Comparison of ENCODE assay signal across 17 mouse cellular contexts in the genomic region with DNA sequence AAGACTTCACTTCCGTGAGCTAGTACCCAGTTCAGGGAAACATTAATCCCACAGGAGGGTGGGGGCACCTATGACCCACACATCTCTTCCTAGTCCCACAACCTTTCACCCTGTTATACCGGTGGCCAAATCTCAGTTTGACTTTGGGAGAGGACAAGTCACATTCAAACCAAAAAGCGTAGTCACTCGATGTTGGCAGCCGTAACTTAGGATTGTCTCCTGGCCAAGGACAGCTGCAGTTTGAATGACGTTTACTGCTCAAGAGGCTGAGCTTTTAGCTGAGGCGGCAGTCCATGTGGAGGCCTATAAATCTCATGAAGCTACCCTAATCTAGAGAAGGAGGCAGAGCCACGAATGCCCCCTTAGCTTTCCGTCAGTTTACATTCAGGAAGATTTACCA.
DNase-seq lines count a peak whose midpoint lies in the region; ATAC-seq lines count a peak whose summit lies in the region.
"Had no signal": no experiment of that assay in that cellular context is flagged by ENCODE, and none has a peak within 500 bp of the region (broad histone marks: within the 10 kb centered on the region; RNA-seq: fewer than 3 reads in every experiment).

No protein-coding gene starts in this region.

- no peaks in the 10 kb centered on the region for H3K4me1 ChIP-seq in hindbrain, embryonic 12.5 days
- H3K4me1 ChIP-seq: embryonic facial prominence, embryonic 12.5 days; limb, embryonic 13.5 days; neural tube, embryonic 12.5 days had no signal

- no peak overlapping the region for H3K27ac ChIP-seq in hindbrain, embryonic 12.5 days
- H3K27ac ChIP-seq: embryonic facial prominence, embryonic 12.5 days; limb, embryonic 13.5 days; macrophage; neural tube, embryonic 12.5 days had no signal

- H3K27me3 ChIP-seq in hindbrain, embryonic 12.5 days, result peaks cover 11% of the 10 kb centered on the region; the same call in 1 of the 2 replicates
- H3K27me3 ChIP-seq: neural tube, embryonic 12.5 days had no signal

- no peaks in the 10 kb centered on the region for H3K36me3 ChIP-seq in hindbrain, embryonic 12.5 days
- H3K36me3 ChIP-seq: embryonic facial prominence, embryonic 12.5 days; limb, embryonic 13.5 days; neural tube, embryonic 12.5 days had no signal

- no peak overlapping the region for H3K4me2 ChIP-seq in hindbrain, embryonic 12.5 days (replicated peaks)
- H3K4me2 ChIP-seq: embryonic facial prominence, embryonic 12.5 days; heart, embryonic 11.5 days; limb, embryonic 13.5 days; midbrain, embryonic 11.5 days; neural tube, embryonic 12.5 days had no signal

- no peak overlapping the region for H3K9ac ChIP-seq in hindbrain, embryonic 12.5 days
- H3K9ac ChIP-seq: embryonic facial prominence, embryonic 12.5 days; forebrain, postnatal 0 days; limb, embryonic 13.5 days; neural tube, embryonic 12.5 days had no signal

- DNase-seq in gastrocnemius, adult 18-20 months (ENCODE audit: low spot score), result peak; percentile 15
- no peak for DNase-seq in gastrocnemius, postnatal 25 days
- peak; percentile 10 for DNase-seq in kidney, postnatal 14 days
- DNase-seq in kidney, adult 8-10 months, result no peak
- peak; percentile 10 for DNase-seq in adrenal gland, adult 8-10 months
- DNase-seq in gastrocnemius, postnatal 10 days, result peak; percentile 17
- DNase-seq: cerebellum, adult 11-12 months; forebrain, postnatal 0 days; kidney, postnatal 36 days; layer of hippocampus, adult 9-11 months had no signal

- no peaks in the 10 kb centered on the region for H3K9me3 ChIP-seq in hindbrain, embryonic 12.5 days (replicated peaks)
- H3K9me3 ChIP-seq: embryonic facial prominence, embryonic 12.5 days; limb, embryonic 13.5 days; neural tube, embryonic 12.5 days had no signal

- no peak for ATAC-seq in hindbrain, embryonic 12.5 days (ENCODE audit: low FRiP score)
- ATAC-seq: forebrain, postnatal 0 days had no signal

- H3K4me3 ChIP-seq in hindbrain, embryonic 12.5 days, result no peak overlapping the region
- H3K4me3 ChIP-seq: embryonic facial prominence, embryonic 12.5 days; limb, embryonic 13.5 days; neural tube, embryonic 12.5 days had no signal

- 85% methylated on average over 9 of the region's 9 CpGs for WGBS in hindbrain, embryonic 12.5 days

Comparison
In these comparisons a context has a peak if more than half of its experiments do, and no peak if none do; other contexts are left out.
1. DNase-seq: peak in gastrocnemius, adult 18-20 months (single experiment), kidney, postnatal 14 days (single experiment), adrenal gland, adult 8-10 months (single experiment) and gastrocnemius, postnatal 10 days (single experiment); none in gastrocnemius, postnatal 25 days (single experiment) and kidney, adult 8-10 months (0 of 2).